Mouse (Mus musculus): ENCODE measurements at regions not wholly inside any gene's neighbourhood (a gene's known extent, or its start where the extent isn't known, plus 50 kb on each side); places are given as distances from the start of the nearest gene placed in this dataset.

- H3K4me2 ChIP-seq (replicated peaks): no peak overlapping the region
- H3K9me3 ChIP-seq (ENCODE audit: control insufficient read depth, low read length): no peaks in the 10 kb centered on the region
- peaks cover 8% of the 10 kb centered on the region; the same call in 1 of the 2 replicates for H3K4me1 ChIP-seq (replicated peaks; ENCODE audit: control insufficient read depth, insufficient read depth, low read length)
- no peaks in the 10 kb centered on the region for H3K27me3 ChIP-seq (ENCODE audit: control insufficient read depth, insufficient read depth, low read length)
- no peak overlapping the region for H3K4me3 ChIP-seq (replicated peaks; ENCODE audit: low read length)
- WGBS: 51% methylated on average over 14 of the region's 14 CpGs
- no peak overlapping the region for H3K9ac ChIP-seq
- ATAC-seq (ENCODE audit: low FRiP score) (peak; percentile 43; the same call in 1 of the 2 replicates), DNase-seq (ENCODE audit: low spot score) (no peak)
- H3K36me3 ChIP-seq (replicated peaks; ENCODE audit: control insufficient read depth, insufficient read depth): no peaks in the 10 kb centered on the region
- peak overlapping the region; percentile 41 for H3K27ac ChIP-seq
Observed at GRCm38 (mm10) chr14:76780572-76781523, 224.2 kb upstream of the Serp2 start.

- WGBS: 61% methylated on average over 9 of the region's 9 CpGs
Observed at GRCm38 (mm10) chr14:76778541-76779399, 222.1 kb upstream of the Serp2 start.

GRCm38 (mm10) chr14:76775387-76775924, 218.8 kb upstream of the Serp2 start:
- Histone ChIP-seq H3K4me3 (replicated peaks; ENCODE audit: low read length) (no peak overlapping the region), H3K4me2 (replicated peaks) (no peak overlapping the region), H3K9me3 (ENCODE audit: control insufficient read depth, low read length) (no peaks in the 10 kb centered on the region), H3K9ac (no peak overlapping the region), H3K27ac (no peak overlapping the region), H3K4me1 (replicated peaks; ENCODE audit: control insufficient read depth, insufficient read depth, low read length) (peaks cover 12% of the 10 kb centered on the region), H3K36me3 (replicated peaks; ENCODE audit: control insufficient read depth, insufficient read depth) (no peaks in the 10 kb centered on the region), H3K27me3 (ENCODE audit: control insufficient read depth, insufficient read depth, low read length) (no peaks in the 10 kb centered on the region; the same call in 1 of the 2 replicates)
- 78% methylated on average over 3 of the region's 3 CpGs for WGBS
- ATAC-seq (ENCODE audit: low FRiP score) (no peak), DNase-seq (ENCODE audit: low spot score) (no peak)

More at GRCm38 (mm10) chr14:76778541-76779399, 222.1 kb upstream of the Serp2 start:
- DNase-seq (ENCODE audit: low spot score): no peak
- Histone ChIP-seq H3K9ac (no peak overlapping the region), H3K4me2 (replicated peaks) (no peak overlapping the region), H3K27ac (no peak overlapping the region), H3K27me3 (ENCODE audit: control insufficient read depth, insufficient read depth, low read length) (no peaks in the 10 kb centered on the region; the same call in 1 of the 2 replicates), H3K4me3 (replicated peaks; ENCODE audit: low read length) (no peak overlapping the region), H3K9me3 (ENCODE audit: control insufficient read depth, low read length) (no peaks in the 10 kb centered on the region), H3K36me3 (replicated peaks; ENCODE audit: control insufficient read depth, insufficient read depth) (no peaks in the 10 kb centered on the region), H3K4me1 (replicated peaks; ENCODE audit: control insufficient read depth, insufficient read depth, low read length) (peaks cover 8% of the 10 kb centered on the region; the same call in 1 of the 2 replicates)
- no peak for ATAC-seq (ENCODE audit: low FRiP score)

GRCm38 (mm10) chr14:76772781-76773438, 216.2 kb upstream of the Serp2 start:
- no peak overlapping the region for H3K4me2 ChIP-seq (replicated peaks)
- WGBS: 12% methylated on average over 11 of the region's 11 CpGs
- H3K9ac ChIP-seq: 0 out of 2 replicates have a peak overlapping the region, but pooled peaks have one; percentile 20
- H3K27ac ChIP-seq: peak overlapping the region; percentile 63
- no peak overlapping the region for H3K4me3 ChIP-seq (replicated peaks; ENCODE audit: low read length)
- H3K27me3 ChIP-seq (ENCODE audit: control insufficient read depth, insufficient read depth, low read length): no peaks in the 10 kb centered on the region; the same call in 1 of the 2 replicates
- peaks cover 12% of the 10 kb centered on the region for H3K4me1 ChIP-seq (replicated peaks; ENCODE audit: control insufficient read depth, insufficient read depth, low read length)
- H3K36me3 ChIP-seq (replicated peaks; ENCODE audit: control insufficient read depth, insufficient read depth): no peaks in the 10 kb centered on the region
- ATAC-seq (ENCODE audit: low FRiP score): peak; percentile 76
- no peaks in the 10 kb centered on the region for H3K9me3 ChIP-seq (ENCODE audit: control insufficient read depth, low read length)
- DNase-seq (ENCODE audit: low spot score): peak; percentile 53

GRCm38 (mm10) chr14:76770106-76770505, 213.4 kb upstream of the Serp2 start:
- 93% methylated on average over 7 of the region's 7 CpGs for WGBS
- no peaks in the 10 kb centered on the region for H3K36me3 ChIP-seq (replicated peaks; ENCODE audit: control insufficient read depth, insufficient read depth)
- H3K4me1 ChIP-seq (replicated peaks; ENCODE audit: control insufficient read depth, insufficient read depth, low read length): peaks cover 20% of the 10 kb centered on the region
- DNase-seq (ENCODE audit: low spot score) (no peak), ATAC-seq (ENCODE audit: low FRiP score) (no peak)
- no peak overlapping the region for H3K4me3 ChIP-seq (replicated peaks; ENCODE audit: low read length)
- no peak overlapping the region for H3K27ac ChIP-seq
- H3K27me3 ChIP-seq (ENCODE audit: control insufficient read depth, insufficient read depth, low read length): no peaks in the 10 kb centered on the region; the same call in 1 of the 2 replicates
- no peak overlapping the region for H3K4me2 ChIP-seq (replicated peaks)
- no peaks in the 10 kb centered on the region for H3K9me3 ChIP-seq (ENCODE audit: control insufficient read depth, low read length)
- no peak overlapping the region for H3K9ac ChIP-seq

GRCm38 (mm10) chr14:76767301-76767700, 210.6 kb upstream of the Serp2 start:
- Histone ChIP-seq H3K27me3 (ENCODE audit: control insufficient read depth, insufficient read depth, low read length) (no peaks in the 10 kb centered on the region), H3K9ac (no peak overlapping the region), H3K9me3 (ENCODE audit: control insufficient read depth, low read length) (no peaks in the 10 kb centered on the region), H3K4me1 (replicated peaks; ENCODE audit: control insufficient read depth, insufficient read depth, low read length) (peaks cover 20% of the 10 kb centered on the region; the same call in 1 of the 2 replicates), H3K27ac (no peak overlapping the region), H3K36me3 (replicated peaks; ENCODE audit: control insufficient read depth, insufficient read depth) (no peaks in the 10 kb centered on the region), H3K4me2 (replicated peaks) (no peak overlapping the region), H3K4me3 (replicated peaks; ENCODE audit: low read length) (no peak overlapping the region)
- DNase-seq (ENCODE audit: low spot score): no peak
- no peak for ATAC-seq (ENCODE audit: low FRiP score)
- 64% methylated on average over 6 of the region's 6 CpGs for WGBS

- 36% methylated on average over 10 of the region's 10 CpGs for WGBS
- H3K27me3 ChIP-seq (ENCODE audit: control insufficient read depth, insufficient read depth, low read length): no peaks in the 10 kb centered on the region
- ATAC-seq (ENCODE audit: low FRiP score) (no peak; the same call in 1 of the 2 replicates), DNase-seq (ENCODE audit: low spot score) (no peak)
- no peaks in the 10 kb centered on the region for H3K9me3 ChIP-seq (ENCODE audit: control insufficient read depth, low read length)
- peaks cover 20% of the 10 kb centered on the region; the same call in 1 of the 2 replicates for H3K4me1 ChIP-seq (replicated peaks; ENCODE audit: control insufficient read depth, insufficient read depth, low read length)
- H3K4me2 ChIP-seq (replicated peaks): no peak overlapping the region
- no peak overlapping the region for H3K9ac ChIP-seq
- no peak overlapping the region for H3K27ac ChIP-seq
- no peak overlapping the region for H3K4me3 ChIP-seq (replicated peaks; ENCODE audit: low read length)
- no peaks in the 10 kb centered on the region for H3K36me3 ChIP-seq (replicated peaks; ENCODE audit: control insufficient read depth, insufficient read depth)
Observed at GRCm38 (mm10) chr14:76766186-76766713, 209.6 kb upstream of the Serp2 start.

- H3K27me3 ChIP-seq (ENCODE audit: control insufficient read depth, insufficient read depth, low read length): no peaks in the 10 kb centered on the region
- DNase-seq (ENCODE audit: low spot score) (no peak), ATAC-seq (ENCODE audit: low FRiP score) (no peak)
- WGBS: 62% methylated on average over 6 of the region's 6 CpGs
- no peak overlapping the region for H3K4me2 ChIP-seq (replicated peaks)
- no peak overlapping the region; the same call in 1 of the 2 replicates for H3K9ac ChIP-seq
- no peaks in the 10 kb centered on the region for H3K36me3 ChIP-seq (replicated peaks; ENCODE audit: control insufficient read depth, insufficient read depth)
- no peak overlapping the region for H3K4me3 ChIP-seq (replicated peaks; ENCODE audit: low read length)
- no peak overlapping the region for H3K27ac ChIP-seq
- no peaks in the 10 kb centered on the region for H3K9me3 ChIP-seq (ENCODE audit: control insufficient read depth, low read length)
- peaks cover 20% of the 10 kb centered on the region; the same call in 1 of the 2 replicates for H3K4me1 ChIP-seq (replicated peaks; ENCODE audit: control insufficient read depth, insufficient read depth, low read length)
Observed at GRCm38 (mm10) chr14:76765094-76765504, 208.4 kb upstream of the Serp2 start.
